Mouse (Mus musculus) spleen, adult 2 months (tissue): ENCODE measurements around the gene Capn10. TPM values are rescaled to one million over a fixed set of nuclear protein-coding genes. Genes with fewer than 3 reads are reported as not detected.
A peak's percentile ranks its signal among the peaks of the same experiment; 100 is the strongest.

Experiments used
- DNase-seq, 2 experiments: peaks; one replicate each; pipeline versions ENCODE4 v3.0.0 to v3.0.0-alpha.2; 2012 to 2021; ENCODE audit warnings: low spot score in 2 of 2, low read depth in 1 of 2
- H3K27ac ChIP-seq: fragments of 200-500 bp; 2 replicates; pipeline ENCODE4 v1.5.1; 2012; ENCODE audit warnings: low read length, inconsistent platforms; ENCODE audit not compliant: insufficient read depth
- H3K27me3 ChIP-seq: fragments of 200-500 bp; 2 replicates; pipeline ENCODE4 v1.6.1; 2012; ENCODE audit warnings: mild to moderate bottlenecking, moderate library complexity, low read length, inconsistent platforms; ENCODE audit not compliant: control insufficient read depth, insufficient read depth
- H3K36me3 ChIP-seq: fragments of 200-500 bp; 2 replicates; pipeline ENCODE4 v1.6.1; 2012; ENCODE audit warnings: mild to moderate bottlenecking, low read length, inconsistent platforms; ENCODE audit not compliant: control insufficient read depth, insufficient read depth
- H3K4me1 ChIP-seq: fragments of 200-500 bp; 2 replicates; pipeline ENCODE4 v1.6.1; 2011; ENCODE audit warnings: inconsistent platforms; ENCODE audit not compliant: control insufficient read depth, insufficient read depth, insufficient read length
- H3K4me3 ChIP-seq: fragments of 200-500 bp; 2 replicates; pipeline ENCODE4 v1.5.1; 2011; ENCODE audit warnings: mild to moderate bottlenecking, inconsistent platforms; ENCODE audit not compliant: insufficient read depth, insufficient read length; ENCODE audit errors: extremely low read depth
- CTCF ChIP-seq: fragments of 200-500 bp; IDR thresholded peaks from 2 replicates; pipeline ENCODE4 v1.5.1; 2011; ENCODE audit warnings: mild to moderate bottlenecking, inconsistent platforms; ENCODE audit not compliant: insufficient read depth, insufficient read length, insufficient replicate concordance; ENCODE audit errors: extremely low read depth
- POLR2A ChIP-seq: fragments of 200-500 bp; IDR thresholded peaks from 2 replicates; pipeline ENCODE4 v1.6.1; 2011; ENCODE audit warnings: low read depth, low read length, inconsistent platforms
- WGBS: fragments of 180-500 bp; shearing (Covaris S2); methylation state at CpG from one replicate; pipeline ENCODE4 v1.1.7; 2018; 5-methylcytosine and 5-hydroxymethylcytosine counted together
- polyA plus RNA-seq: library from polyadenylated mRNA; depleted of rRNA; stranded (reverse); fragments of >200 nt; gene quantifications from 2 replicates; pipeline ENCODE4 v1.2.3, GENCODE M21; 2012

Capn10 gene
- polyA plus RNA-seq, 1 experiment: 14.3 TPM

DNA sequence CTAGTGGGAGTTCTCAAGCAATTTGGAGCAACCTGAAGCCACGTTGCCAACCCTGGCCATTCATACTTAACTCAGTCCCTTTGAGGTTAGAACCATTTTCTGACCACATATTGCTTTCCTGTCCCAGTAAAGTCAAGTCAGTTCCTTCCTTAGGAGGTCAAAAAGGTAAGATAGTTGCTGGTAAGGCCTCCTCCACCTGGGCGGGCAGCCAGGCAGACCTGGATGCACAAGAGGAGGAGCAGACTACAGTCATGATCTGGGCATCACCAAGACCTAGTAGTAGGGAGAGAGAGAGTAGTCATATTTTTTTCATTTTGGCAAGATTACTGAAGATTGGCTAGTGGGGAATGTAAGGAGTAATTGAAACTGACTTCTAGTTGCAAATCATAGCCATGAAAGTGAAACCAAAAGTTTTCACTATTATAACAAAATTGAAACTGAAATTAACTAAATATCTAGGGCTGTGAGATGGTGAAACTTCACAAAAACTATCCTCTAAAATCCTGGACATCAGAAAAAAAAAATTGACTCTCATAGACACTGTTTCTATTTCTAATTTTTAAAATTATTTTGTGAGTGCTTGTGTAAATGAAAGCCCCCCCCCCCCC lies 28.4 kb upstream of the Capn10 start:
- Histone ChIP-seq H3K27me3 (no peaks in the 10 kb centered on the region), H3K36me3 (no peaks in the 10 kb centered on the region), H3K4me1 (peaks cover 13% of the 10 kb centered on the region; the same call in 1 of the 2 replicates), H3K27ac (no peak overlapping the region), H3K4me3 (no peak overlapping the region)
- 88% methylated on average over 2 of the region's 2 CpGs for WGBS
- TF ChIP-seq POLR2A (no peak), CTCF (no peak)
- no peak for DNase-seq

DNA sequence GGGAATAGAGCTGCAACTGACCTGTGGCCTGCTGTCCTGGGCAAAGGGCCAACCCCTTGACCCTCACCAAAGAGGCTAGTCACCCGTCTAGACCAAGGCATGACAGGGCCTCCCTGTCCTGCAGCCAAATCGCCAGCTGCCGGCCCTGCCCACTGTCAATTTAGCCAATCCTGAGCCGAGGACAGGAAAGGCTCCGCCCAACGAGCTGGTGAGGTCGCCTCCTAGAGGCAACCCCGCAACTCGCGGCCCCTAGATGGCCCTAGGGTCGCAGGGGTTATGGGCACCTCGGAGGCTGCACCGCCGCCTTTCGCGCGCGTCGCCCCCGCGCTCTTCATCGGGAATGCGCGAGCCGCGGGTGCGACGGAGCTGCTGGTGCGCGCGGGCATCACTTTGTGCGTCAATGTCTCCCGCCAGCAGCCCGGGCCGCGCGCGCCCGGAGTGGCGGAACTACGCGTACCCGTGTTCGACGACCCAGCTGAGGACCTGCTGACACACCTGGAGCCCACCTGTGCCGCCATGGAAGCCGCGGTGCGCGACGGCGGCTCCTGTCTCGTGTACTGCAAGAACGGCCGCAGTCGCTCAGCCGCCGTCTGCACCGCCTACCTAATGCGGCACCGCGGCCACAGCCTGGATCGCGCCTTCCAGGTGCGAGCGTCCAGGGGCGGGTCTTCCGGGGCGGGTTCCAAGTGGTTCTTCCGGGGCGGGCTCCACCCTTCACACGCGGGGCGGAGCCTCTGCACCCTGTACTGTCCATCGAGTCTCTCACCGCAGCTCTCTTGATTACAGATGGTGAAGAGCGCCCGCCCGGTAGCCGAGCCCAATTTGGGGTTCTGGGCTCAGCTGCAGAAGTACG lies 27.2 kb upstream of the Capn10 start, which contains the start of gene Dusp28:
Dusp28 (plus strand) TSS at position 203 of the 853 bp plus-strand sequence.
- Histone ChIP-seq H3K36me3 (no peaks in the 10 kb centered on the region), H3K27me3 (no peaks in the 10 kb centered on the region), H3K27ac (peak within 1 kb of the TSS; percentile 96), H3K4me3 (peak within 1 kb of the TSS; percentile 95), H3K4me1 (peaks cover 17% of the 10 kb centered on the region)
- TF ChIP-seq POLR2A (peak; percentile 81), CTCF (peak; percentile 50; the same call in 1 of the 2 replicates)
- DNase-seq: peak; percentile 74 to 83
- WGBS: under 1% methylated on average over 78 of the region's 81 CpGs

DNA sequence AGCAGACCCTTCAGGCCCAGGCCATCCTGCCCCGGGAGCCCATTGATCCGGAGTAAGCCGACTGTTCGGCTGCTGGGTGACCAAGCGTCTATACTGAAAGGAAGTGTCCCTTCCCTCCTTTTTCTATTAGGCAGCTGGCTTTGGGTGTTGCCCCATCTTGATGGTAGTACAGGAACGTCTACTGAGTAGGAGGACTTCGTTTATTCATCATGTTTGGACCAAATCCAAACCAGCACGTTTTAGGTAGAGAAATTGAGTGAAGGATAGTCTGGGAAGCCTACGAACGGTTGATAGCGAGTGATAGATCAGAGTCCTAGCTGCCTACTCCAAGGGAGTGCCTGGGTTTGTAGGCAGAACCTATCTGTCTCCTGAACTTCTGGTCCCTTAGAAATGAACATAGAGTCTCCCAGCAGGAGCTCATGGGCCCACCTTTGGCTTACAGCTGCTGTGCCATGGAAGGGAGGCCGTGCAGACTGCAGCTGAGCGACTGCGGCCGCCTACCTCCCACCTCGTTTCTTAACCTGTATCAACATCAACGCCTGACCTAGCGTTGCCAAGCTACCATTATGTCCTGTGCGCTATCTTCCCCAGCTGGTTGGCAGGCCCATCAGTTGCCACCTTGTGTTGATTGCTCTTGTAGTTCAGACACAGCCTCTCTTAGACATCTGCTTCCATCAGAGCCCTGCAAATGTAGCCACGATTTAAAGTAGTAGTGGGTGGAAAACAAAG lies 26.4 kb upstream of the Capn10 start:
- no peak for TF ChIP-seq POLR2A
- TF ChIP-seq CTCF: no peak
- DNase-seq: no peak
- Histone ChIP-seq H3K27ac (peak overlapping the region; percentile 83), H3K27me3 (no peaks in the 10 kb centered on the region), H3K4me1 (peaks cover 20% of the 10 kb centered on the region), H3K36me3 (no peaks in the 10 kb centered on the region), H3K4me3 (peak overlapping the region; percentile 95)
- WGBS: 54% methylated on average over 20 of the region's 20 CpGs

DNA sequence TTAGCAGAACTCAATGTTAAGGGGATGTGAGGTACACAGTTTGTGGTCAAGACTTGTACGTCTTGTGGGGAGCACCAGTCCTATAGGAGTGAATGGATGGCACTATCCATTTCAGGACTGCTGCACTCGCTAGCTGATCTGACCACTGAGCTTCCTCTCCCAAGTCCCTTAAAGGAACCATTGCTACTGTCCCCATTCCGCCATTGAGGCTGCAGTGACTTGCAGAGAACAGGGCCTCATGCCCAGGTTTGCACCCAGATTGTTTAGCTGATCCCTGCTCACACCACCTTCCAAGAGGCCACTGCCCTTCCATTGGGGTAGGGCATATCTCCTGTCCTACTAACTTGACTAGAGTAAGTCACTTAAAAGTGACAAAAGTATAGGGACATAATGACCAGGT lies 25.5 kb upstream of the Capn10 start:
- no peak for DNase-seq
- no peaks in the 10 kb centered on the region for H3K27me3 ChIP-seq
- no peak overlapping the region for H3K27ac ChIP-seq
- no peaks in the 10 kb centered on the region for H3K36me3 ChIP-seq
- no peak overlapping the region for H3K4me3 ChIP-seq
- peaks cover 20% of the 10 kb centered on the region for H3K4me1 ChIP-seq
- WGBS: 97% methylated on average over 3 of the region's 3 CpGs
- TF ChIP-seq CTCF (no peak), POLR2A (no peak)

DNA sequence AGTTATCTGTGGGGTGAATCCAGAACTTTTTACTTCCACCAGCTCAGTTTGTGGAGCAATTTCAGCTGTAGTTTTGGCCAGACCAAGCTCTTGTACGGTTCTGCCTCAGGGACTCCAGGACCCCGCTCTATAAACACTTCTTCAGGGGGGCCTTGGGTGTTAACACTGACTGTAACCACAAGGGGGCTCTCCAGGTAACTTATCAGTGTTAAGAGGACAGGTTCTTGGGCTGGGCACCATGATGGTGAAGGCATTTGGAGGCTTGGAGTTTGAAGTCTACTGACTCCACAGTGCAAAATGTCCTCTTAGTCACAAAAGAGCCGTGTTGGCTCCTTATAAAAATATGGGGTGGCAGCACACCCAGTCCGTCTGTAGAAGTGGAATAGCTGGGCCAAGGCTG lies 25.1 kb upstream of the Capn10 start:
- Histone ChIP-seq H3K27ac (no peak overlapping the region), H3K4me1 (peaks cover 20% of the 10 kb centered on the region), H3K36me3 (no peaks in the 10 kb centered on the region; the same call in 1 of the 2 replicates), H3K27me3 (no peaks in the 10 kb centered on the region), H3K4me3 (no peak overlapping the region)
- WGBS: 81% methylated on average over 4 of the region's 4 CpGs
- TF ChIP-seq POLR2A (no peak), CTCF (no peak)
- DNase-seq: no peak

GRCm38 (mm10) chr1:92910239-92910885 lies 23.8 kb upstream of the Capn10 start, which contains the start of gene Rnpepl1:
Gene Rnpepl1 (plus strand): TSS chr1:92910783.
- WGBS: under 1% methylated on average over 43 of the region's 57 CpGs
- H3K4me1 ChIP-seq: peaks cover 20% of the 10 kb centered on the region
- peak in 1 of 2 experiments; percentile 71 for DNase-seq
- H3K27me3 ChIP-seq: no peaks in the 10 kb centered on the region
- H3K27ac ChIP-seq: peak within 1 kb of the TSS; percentile 72
- peaks cover 7% of the 10 kb centered on the region; the same call in 1 of the 2 replicates for H3K36me3 ChIP-seq
- TF ChIP-seq POLR2A (no peak), CTCF (peak; percentile 52; the same call in 1 of the 2 replicates)
- H3K4me3 ChIP-seq: peak within 1 kb of the TSS; percentile 77
